Mouse (Mus musculus) hindbrain, embryonic 11.5 days (tissue): ENCODE data around the gene Nadsyn1. TPM values are rescaled to one million over a fixed set of nuclear protein-coding genes. Genes with fewer than 3 reads are reported as not detected.

Source experiments
- ATAC-seq: fragments of 200-750 bp; cut with Nextera tagmentation; 2 replicates; pipeline ENCODE4 v1.8.0; 2017; ENCODE audit warnings: mild to moderate bottlenecking, moderate TSS enrichment, moderate library complexity; ENCODE audit not compliant: low FRiP score
- DNase-seq: peaks from one replicate; pipeline ENCODE4 v3.0.0-alpha.2; 2015; ENCODE audit warnings: low spot score
- H3K27ac ChIP-seq: fragments of 300-500 bp; sonication (generic); 2 replicates; pipeline ENCODE4 v1.5.1; 2014; ENCODE audit warnings: mild to moderate bottlenecking, low read depth, low read length
- H3K27me3 ChIP-seq: fragments of 300-500 bp; sonication (generic); 2 replicates; pipeline ENCODE4 v1.6.1; 2014; ENCODE audit warnings: mild to moderate bottlenecking, low read length, moderate library complexity, mixed read lengths; ENCODE audit not compliant: control insufficient read depth, insufficient read depth
- H3K36me3 ChIP-seq: fragments of 300-500 bp; sonication (generic); 2 replicates; pipeline ENCODE4 v1.6.1; 2014; ENCODE audit warnings: mild to moderate bottlenecking, low read length, moderate library complexity, mixed read lengths; ENCODE audit not compliant: control insufficient read depth, insufficient read depth
- H3K4me1 ChIP-seq: fragments of 300-500 bp; sonication (generic); replicated peaks from 2 replicates; pipeline ENCODE4 v1.6.1; 2014; ENCODE audit warnings: low read length, mixed read lengths; ENCODE audit not compliant: control insufficient read depth, insufficient read depth
- H3K4me2 ChIP-seq: fragments of 300-500 bp; sonication (generic); replicated peaks from 2 replicates; pipeline ENCODE4 v1.6.1; 2014; ENCODE audit warnings: mild to moderate bottlenecking, low read depth, low read length
- H3K4me3 ChIP-seq: fragments of 300-500 bp; sonication (generic); 2 replicates; pipeline ENCODE4 v1.5.1; 2014; ENCODE audit warnings: low read depth, low read length
- H3K9ac ChIP-seq: fragments of 300-500 bp; sonication (generic); 2 replicates; pipeline ENCODE4 v1.6.1; 2014; ENCODE audit warnings: low read depth, low read length
- H3K9me3 ChIP-seq: fragments of 300-500 bp; sonication (generic); 2 replicates; pipeline ENCODE4 v1.6.1; 2016; ENCODE audit warnings: low read length; ENCODE audit not compliant: control insufficient read depth
- WGBS: fragments of 180-500 bp; shearing (Covaris S2); extraction: QIAGEN DNeasy Blood & Tissue Kit; methylation state at CpG from one replicate; pipeline ENCODE4 v1.1.7; 2014; 5-methylcytosine and 5-hydroxymethylcytosine counted together
- polyA plus RNA-seq: library from polyadenylated mRNA; unstranded; fragments of >200 nt; fragmentation: Nextera tagmentation; extraction: Ambion mirVana; gene quantifications from 2 replicates; pipeline ENCODE4 v1.2.1, GENCODE M21; 2014

Nadsyn1 gene
- polyA plus RNA-seq, 1 experiment from 2014 or later = 8.8 TPM

- 80% methylated on average over 6 of the region's 6 CpGs for WGBS
- no peak overlapping the region for H3K4me2 ChIP-seq
- no peak overlapping the region for H3K27ac ChIP-seq
- H3K27me3 ChIP-seq = no peaks in the 10 kb centered on the region
- ATAC-seq (no peak), DNase-seq (no peak)
- H3K36me3 ChIP-seq = no peaks in the 10 kb centered on the region
- H3K4me1 ChIP-seq = no peaks in the 10 kb centered on the region
- H3K4me3 ChIP-seq = no peak overlapping the region
- H3K9me3 ChIP-seq = no peaks in the 10 kb centered on the region
- H3K9ac ChIP-seq = no peak overlapping the region
Observed at GRCm38 (mm10) chr7:143792336-143792985, 30.2 kb downstream of the Nadsyn1 start.

DNA sequence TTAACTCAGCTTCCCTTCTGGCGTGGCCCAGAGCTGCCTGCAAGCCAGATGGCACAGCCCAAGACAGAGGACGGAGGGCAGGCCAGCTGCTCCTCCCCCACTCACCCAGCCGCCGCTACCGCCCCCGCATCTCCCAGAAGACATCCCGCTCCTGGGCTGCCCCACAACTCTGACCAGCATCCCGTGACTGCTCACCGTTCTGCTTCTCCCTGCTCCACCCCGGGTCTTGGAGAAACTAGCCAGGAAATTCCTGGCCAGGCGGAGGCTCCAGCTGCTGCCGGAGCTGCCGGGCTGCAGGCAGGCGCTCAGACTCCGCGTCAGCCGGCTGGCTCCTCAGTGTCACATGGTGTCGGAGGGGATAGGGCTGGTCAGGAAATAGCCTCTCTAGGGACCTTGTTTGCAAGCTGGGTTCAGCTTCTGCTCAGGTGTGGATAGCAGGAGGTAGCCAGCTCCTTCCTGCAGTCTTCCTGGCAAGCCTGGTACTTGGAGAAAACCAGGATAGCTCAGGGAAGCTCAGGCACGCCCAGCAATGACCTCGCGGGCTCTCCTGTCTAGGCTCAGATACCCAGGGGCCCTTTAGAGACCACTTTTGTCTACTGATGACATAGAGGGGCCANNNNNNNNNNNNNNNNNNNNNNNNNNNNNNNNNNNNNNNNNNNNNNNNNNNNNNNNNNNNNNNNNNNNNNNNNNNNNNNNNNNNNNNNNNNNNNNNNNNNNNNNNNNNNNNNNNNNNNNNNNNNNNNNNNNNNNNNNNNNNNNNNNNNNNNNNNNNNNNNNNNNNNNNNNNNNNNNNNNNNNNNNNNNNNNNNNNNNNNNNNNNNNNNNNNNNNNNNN is 38.4 kb downstream of the Nadsyn1 start, which contains the start of gene Mrgpre:
Gene Mrgpre, minus strand, starts transcription at position 505 of the 834 bp plus-strand sequence.
- WGBS = 4% methylated on average over 15 of the region's 21 CpGs
- H3K27ac ChIP-seq = peak within 1 kb of the TSS; percentile 67
- 0 out of 2 replicates have a peak, but pooled peaks cover 7% of the 10 kb centered on the region for H3K4me1 ChIP-seq
- peak within 1 kb of the TSS; percentile 67 for H3K4me2 ChIP-seq
- no peaks in the 10 kb centered on the region for H3K36me3 ChIP-seq
- H3K9ac ChIP-seq = peak within 1 kb of the TSS; percentile 59
- no peaks in the 10 kb centered on the region for H3K27me3 ChIP-seq
- ATAC-seq (peak; percentile 94), DNase-seq (peak; percentile 78)
- H3K4me3 ChIP-seq = peak within 1 kb of the TSS; percentile 36
- H3K9me3 ChIP-seq = no peaks in the 10 kb centered on the region

DNA sequence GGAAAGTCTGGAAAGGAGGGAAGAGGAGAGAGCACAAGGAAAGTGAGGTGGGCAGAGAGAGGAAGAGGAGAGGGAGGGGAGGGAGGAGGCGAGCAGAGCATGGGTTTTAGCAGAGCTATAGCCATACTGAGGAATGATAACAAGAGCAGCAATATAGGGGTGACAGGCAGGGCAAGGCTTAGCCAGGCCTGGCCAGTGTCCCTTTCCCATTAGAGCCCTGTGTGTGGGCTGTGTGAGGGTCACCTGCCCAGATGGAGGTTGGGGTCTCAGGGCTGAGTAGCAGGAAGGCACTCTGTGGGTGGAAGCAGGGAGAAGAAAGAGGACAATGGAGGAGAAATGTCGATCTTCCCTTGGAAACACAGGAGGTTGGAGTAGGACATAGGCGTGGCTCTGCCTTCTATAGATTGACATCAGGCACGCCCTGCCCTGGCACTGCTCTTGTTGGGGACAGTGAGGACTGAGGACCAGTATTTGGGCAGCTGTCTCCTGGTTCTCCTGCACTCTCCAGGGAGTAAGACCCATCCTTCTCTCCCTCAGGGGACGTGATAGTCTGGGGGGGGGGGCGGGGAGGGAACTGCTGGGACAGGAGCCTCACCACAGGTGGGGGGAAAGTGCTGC is 39.2 kb downstream of the Nadsyn1 start:
- Histone ChIP-seq H3K4me1 (0 out of 2 replicates have a peak, but pooled peaks cover 7% of the 10 kb centered on the region), H3K4me2 (peak overlapping the region; percentile 67), H3K9me3 (no peaks in the 10 kb centered on the region), H3K36me3 (no peaks in the 10 kb centered on the region), H3K27ac (peak overlapping the region; percentile 67), H3K4me3 (peak overlapping the region; percentile 36), H3K9ac (peak overlapping the region; percentile 59), H3K27me3 (no peaks in the 10 kb centered on the region)
- 15% methylated on average over 6 of the region's 6 CpGs for WGBS
- DNase-seq = peak; percentile 46
- peak; percentile 84 for ATAC-seq

DNA sequence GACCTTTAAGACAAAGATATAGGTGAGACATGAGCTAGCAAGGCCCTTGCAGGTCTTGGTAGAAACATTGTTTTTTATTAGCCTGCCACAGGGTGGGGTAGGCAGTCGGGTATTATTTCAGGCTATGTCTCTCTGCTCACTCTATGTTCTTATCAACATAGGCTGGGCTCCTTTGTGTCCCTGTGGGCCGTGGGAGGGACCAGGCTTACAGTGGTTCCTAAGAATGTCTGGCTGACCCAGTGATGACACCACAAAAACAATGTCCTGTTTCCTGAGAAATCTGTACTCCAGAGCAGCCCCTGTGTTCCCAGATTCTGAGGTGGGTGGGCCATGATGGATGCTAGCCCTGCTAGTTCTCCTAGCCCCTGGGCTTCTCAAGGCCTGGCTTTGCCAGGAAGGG is 45.3 kb downstream of the Nadsyn1 start:
- Histone ChIP-seq H3K4me1 (no peaks in the 10 kb centered on the region), H3K36me3 (no peaks in the 10 kb centered on the region), H3K27ac (no peak overlapping the region), H3K4me2 (no peak overlapping the region), H3K9ac (no peak overlapping the region), H3K9me3 (no peaks in the 10 kb centered on the region), H3K4me3 (no peak overlapping the region), H3K27me3 (no peaks in the 10 kb centered on the region)
- ATAC-seq (no peak), DNase-seq (no peak)
- WGBS = 72% methylated on average over 2 of the region's 2 CpGs

DNA sequence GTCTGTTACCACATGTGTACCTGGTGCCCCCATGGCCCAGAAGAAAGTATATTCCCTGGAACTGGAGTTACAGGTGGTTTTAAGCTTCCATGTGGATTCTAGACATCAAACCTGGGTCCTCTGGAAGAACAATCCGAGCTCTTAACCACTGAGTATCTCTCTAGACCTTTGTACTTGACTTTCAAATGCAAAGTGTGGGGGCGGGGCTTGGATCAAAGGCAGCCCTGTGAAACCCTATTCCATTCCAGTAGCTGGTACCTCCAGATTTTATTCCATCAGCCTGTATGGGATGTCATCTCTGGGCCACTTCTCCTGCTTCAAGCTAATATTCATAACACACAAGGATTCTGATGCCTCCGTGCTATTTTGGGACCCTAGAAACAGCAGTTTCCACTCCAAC is 46.5 kb downstream of the Nadsyn1 start:
- ATAC-seq = no peak
- Histone ChIP-seq H3K9ac (no peak overlapping the region), H3K4me1 (no peaks in the 10 kb centered on the region), H3K27ac (no peak overlapping the region), H3K4me3 (no peak overlapping the region), H3K9me3 (no peaks in the 10 kb centered on the region), H3K27me3 (no peaks in the 10 kb centered on the region), H3K36me3 (no peaks in the 10 kb centered on the region), H3K4me2 (no peak overlapping the region)
- DNase-seq = no peak
- 26% methylated on average over 3 of the region's 3 CpGs for whole genome bisulfite sequencing

DNA sequence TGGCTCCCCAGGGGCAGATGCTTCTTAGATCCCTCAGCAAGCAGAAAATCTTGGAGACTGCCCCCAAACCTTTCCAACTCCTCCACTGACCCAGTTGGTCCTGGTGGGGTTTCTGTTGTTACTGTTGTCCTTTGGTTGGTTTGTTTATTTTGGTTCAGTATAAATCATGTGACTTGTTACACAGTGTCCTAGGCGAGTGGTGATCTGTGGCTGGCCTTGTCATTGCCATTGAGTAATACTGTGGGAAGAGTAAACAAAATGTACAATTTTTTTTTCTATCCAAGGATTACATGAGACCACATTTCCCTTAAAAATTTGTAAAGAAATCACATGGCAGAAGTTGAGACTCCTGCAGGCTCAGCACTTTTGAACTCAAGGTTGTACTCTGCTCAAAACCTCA is 53.2 kb downstream of the Nadsyn1 start:
- no peak for ATAC-seq
- Histone ChIP-seq H3K36me3 (no peaks in the 10 kb centered on the region), H3K27me3 (no peaks in the 10 kb centered on the region), H3K4me1 (no peaks in the 10 kb centered on the region), H3K27ac (no peak overlapping the region), H3K9me3 (no peaks in the 10 kb centered on the region), H3K4me3 (no peak overlapping the region), H3K4me2 (no peak overlapping the region), H3K9ac (no peak overlapping the region)
- 67% methylated on average over 1 of the region's 1 CpGs for WGBS
- DNase-seq = no peak

- WGBS = 88% methylated on average over 6 of the region's 6 CpGs
- DNase-seq (no peak), ATAC-seq (no peak)
- no peaks in the 10 kb centered on the region for H3K4me1 ChIP-seq
- no peaks in the 10 kb centered on the region for H3K27me3 ChIP-seq
- H3K27ac ChIP-seq = no peak overlapping the region
- H3K4me3 ChIP-seq = no peak overlapping the region
- H3K9me3 ChIP-seq = no peaks in the 10 kb centered on the region
- no peak overlapping the region for H3K9ac ChIP-seq
- no peak overlapping the region for H3K4me2 ChIP-seq
- no peaks in the 10 kb centered on the region for H3K36me3 ChIP-seq
Observed at GRCm38 (mm10) chr7:143768267-143768666, 54.4 kb downstream of the Nadsyn1 start.

DNA sequence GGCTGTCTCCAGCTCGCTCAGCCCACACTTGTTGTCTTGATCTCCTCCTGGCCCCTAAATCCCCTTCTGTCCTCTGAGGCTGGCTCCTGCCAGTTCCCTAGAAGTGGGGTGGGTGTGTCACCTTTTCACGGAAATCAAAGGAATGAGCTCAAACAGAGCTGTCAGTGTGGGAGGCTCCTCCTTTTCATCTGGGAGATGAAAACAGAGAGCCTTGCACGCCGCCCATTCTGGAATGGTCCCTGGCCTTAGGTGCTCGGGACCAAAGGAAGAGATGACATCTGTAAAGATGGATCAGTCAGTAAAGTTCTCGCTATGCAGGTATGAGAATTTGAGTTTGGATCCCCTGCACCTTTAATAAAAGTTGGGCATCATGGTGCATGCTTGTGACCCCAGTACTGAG is 55.8 kb downstream of the Nadsyn1 start, which contains the start of gene Mrgprg:
Gene Mrgprg, minus strand, starts transcription at position 101 of the 400 bp plus-strand sequence.
- Histone ChIP-seq H3K4me1 (no peaks in the 10 kb centered on the region), H3K4me3 (no peak within 1 kb of the TSS), H3K27me3 (no peaks in the 10 kb centered on the region), H3K9me3 (no peaks in the 10 kb centered on the region), H3K4me2 (no peak within 1 kb of the TSS), H3K9ac (no peak within 1 kb of the TSS), H3K27ac (no peak within 1 kb of the TSS), H3K36me3 (no peaks in the 10 kb centered on the region)
- 54% methylated on average over 6 of the region's 6 CpGs for WGBS
- DNase-seq (no peak), ATAC-seq (no peak)
